ENCODE assay signal across 7 mouse cellular contexts in the genomic region with DNA sequence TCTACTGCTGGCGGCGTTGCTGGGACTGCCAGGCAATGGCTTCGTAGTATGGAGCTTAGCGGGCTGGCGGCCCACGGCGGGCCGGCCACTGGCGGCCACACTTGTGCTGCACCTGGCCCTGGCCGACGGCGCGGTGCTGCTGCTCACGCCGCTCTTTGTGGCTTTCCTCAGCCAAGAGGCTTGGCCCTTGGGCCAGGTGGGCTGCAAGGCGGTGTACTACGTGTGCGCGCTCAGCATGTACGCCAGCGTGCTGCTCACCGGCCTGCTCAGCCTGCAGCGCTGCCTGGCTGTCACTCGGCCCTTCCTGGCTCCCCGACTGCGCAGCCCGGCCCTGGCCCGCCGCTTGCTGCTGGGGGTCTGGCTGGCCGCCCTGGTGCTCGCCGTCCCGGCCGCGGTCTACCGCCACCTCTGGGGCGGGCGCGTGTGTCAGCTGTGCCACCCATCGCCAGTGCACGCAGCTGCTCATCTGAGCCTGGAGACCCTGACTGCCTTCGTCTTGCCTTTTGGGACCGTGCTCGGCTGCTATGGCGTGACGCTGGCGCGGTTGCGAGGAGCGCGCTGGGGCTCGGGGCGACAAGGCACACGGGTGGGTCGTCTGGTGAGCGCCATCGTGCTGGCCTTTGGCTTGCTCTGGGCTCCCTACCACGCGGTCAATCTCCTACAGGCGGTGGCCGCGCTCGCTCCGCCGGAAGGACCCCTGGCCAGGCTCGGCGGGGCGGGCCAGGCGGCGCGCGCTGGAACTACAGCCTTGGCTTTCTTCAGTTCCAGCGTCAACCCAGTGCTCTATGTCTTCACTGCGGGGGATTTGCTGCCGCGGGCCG. TPM values are rescaled to one million over a fixed set of nuclear protein-coding genes. Genes with fewer than 3 reads are reported as not detected.
DNase-seq lines count a peak whose midpoint lies in the region; ATAC-seq and TF ChIP-seq lines count a peak whose summit lies in the region.

No protein-coding gene starts in this region.

- H3K9me3 ChIP-seq in kidney, embryonic 15.5 days (replicated peaks): no peaks in the 10 kb centered on the region

- TF ChIP-seq POLR2A in thymus, adult 2 months (IDR thresholded peaks at IDR 0.05; ENCODE audit: control insufficient read depth, extremely low read depth, insufficient read depth, low read length, poor library complexity): no peak

- no peak overlapping the region for H3K27ac ChIP-seq in thymus, adult 2 months (ENCODE audit: control insufficient read depth, insufficient read depth, low read length)
- peak overlapping the region; percentile 66 for H3K27ac ChIP-seq in kidney, embryonic 15.5 days

- H3K27me3 ChIP-seq in thymus, adult 2 months (ENCODE audit: control insufficient read depth, insufficient read depth, low read length): peaks cover 14% of the 10 kb centered on the region; the same call in 1 of the 2 replicates
- H3K27me3 ChIP-seq in kidney, embryonic 15.5 days: peaks cover 58% of the 10 kb centered on the region

- 6% methylated on average over 77 of the region's 77 CpGs for WGBS in thymus, adult 2 months
- under 1% methylated on average over 75 of the region's 77 CpGs for WGBS in kidney, embryonic 15.5 days

- DNase-seq in thymus, adult 2 months: no peak
- no peak for DNase-seq in thymus, adult 18-20 months
- DNase-seq in heart, adult 9 months (ENCODE audit: low spot score in 2 of 2): peak; percentile 32 to 36
- peak; percentile 76 for DNase-seq in lung, postnatal 10 days
- DNase-seq in right cerebral cortex, postnatal 25 days: peak; percentile 55

- peak overlapping the region; percentile 44 for H3K4me3 ChIP-seq in thymus, adult 2 months (ENCODE audit: control insufficient read depth, insufficient read depth, low read length)
- H3K4me3 ChIP-seq in kidney, embryonic 15.5 days (replicated peaks): peak overlapping the region; percentile 53

- no peaks in the 10 kb centered on the region; the same call in 1 of the 2 replicates for H3K4me1 ChIP-seq in thymus, adult 2 months (replicated peaks; ENCODE audit: control insufficient read depth, insufficient read depth, low read length)
- peaks cover 39% of the 10 kb centered on the region for H3K4me1 ChIP-seq in kidney, embryonic 15.5 days

- peak overlapping the region; percentile 58 for H3K9ac ChIP-seq in kidney, embryonic 15.5 days

- H3K4me2 ChIP-seq in kidney, embryonic 15.5 days: peak overlapping the region; percentile 93

- ATAC-seq in common myeloid progenitor, adult 5-6 weeks (replicated peaks; ENCODE audit: low read depth, poor library complexity, severe bottlenecking): 0 out of 2 replicates have a peak, but pooled peaks have one; percentile 9
- ATAC-seq in kidney, embryonic 15.5 days (replicated peaks; ENCODE audit: low FRiP score): peak; percentile 71

- TF ChIP-seq CTCF in thymus, adult 2 months (IDR thresholded peaks at IDR 0.05; ENCODE audit: borderline replicate concordance, control insufficient read depth, extremely low read depth, insufficient read depth, low read length, poor library complexity): peak; percentile 59; the same call in 1 of the 2 replicates

- no peaks in the 10 kb centered on the region for H3K36me3 ChIP-seq in thymus, adult 2 months (ENCODE audit: control insufficient read depth, insufficient read depth, low read length)
- H3K36me3 ChIP-seq in kidney, embryonic 15.5 days: no peaks in the 10 kb centered on the region

RNA-seq across cellular contexts. Expression of gene Ltb4r2, which starts 1.0 kb away (rescaled TPM):
- 1.7 and 1.8 TPM in 2 replicates for polyA plus RNA-seq in thymus, adult 2 months (2012; rRNA removed)
- 0.46 and 0.49 TPM in 2 replicates for total RNA-seq in common myeloid progenitor, adult 5-6 weeks (2017)
- polyA plus RNA-seq in kidney, embryonic 15.5 days (2015; fragmentation: Nextera tagmentation; extraction: Ambion mirVana): 0.25 and 0.35 TPM in 2 replicates

RNA-seq across cellular contexts. Expression of gene Ltb4r1, which starts 3.6 kb away (rescaled TPM):
- polyA plus RNA-seq in thymus, adult 2 months (2012; rRNA removed): 2.6 and 2.8 TPM in 2 replicates
- total RNA-seq in common myeloid progenitor, adult 5-6 weeks (2017): 1.5 and 6.3 TPM in 2 replicates
- polyA plus RNA-seq in kidney, embryonic 15.5 days (2015; fragmentation: Nextera tagmentation; extraction: Ambion mirVana): 0.69 and 0.73 TPM in 2 replicates

RNA-seq across cellular contexts. Expression of gene Cideb, which starts 4.0 kb away (rescaled TPM):
- polyA plus RNA-seq in thymus, adult 2 months (2012; rRNA removed): 1.8 and 2.7 TPM in 2 replicates
- total RNA-seq in common myeloid progenitor, adult 5-6 weeks (2017): 0.14 and 1.1 TPM in 2 replicates
- 10.0 and 11.2 TPM in 2 replicates for polyA plus RNA-seq in kidney, embryonic 15.5 days (2015; fragmentation: Nextera tagmentation; extraction: Ambion mirVana)

RNA-seq across cellular contexts. Expression of gene Nop9, which starts 16.7 kb away (rescaled TPM):
- polyA plus RNA-seq in thymus, adult 2 months (2012; rRNA removed): 41.5 and 43.6 TPM in 2 replicates
- 21.4 and 22.7 TPM in 2 replicates for total RNA-seq in common myeloid progenitor, adult 5-6 weeks (2017)
- 38.6 and 43.4 TPM in 2 replicates for polyA plus RNA-seq in kidney, embryonic 15.5 days (2015; fragmentation: Nextera tagmentation; extraction: Ambion mirVana)

RNA-seq across cellular contexts. Expression of gene Dhrs1, which starts 16.7 kb away (rescaled TPM):
- polyA plus RNA-seq in thymus, adult 2 months (2012; rRNA removed): 78.9 and 93.5 TPM in 2 replicates
- 8.3 and 23.9 TPM in 2 replicates for total RNA-seq in common myeloid progenitor, adult 5-6 weeks (2017)
- 94.5 and 94.7 TPM in 2 replicates for polyA plus RNA-seq in kidney, embryonic 15.5 days (2015; fragmentation: Nextera tagmentation; extraction: Ambion mirVana)

Comparison
In these comparisons a context has a peak if more than half of its experiments do, and no peak if none do; other contexts are left out.
1. DNase-seq: peak in heart, adult 9 months (2 of 2), lung, postnatal 10 days (single experiment) and right cerebral cortex, postnatal 25 days (single experiment); none in thymus, adult 2 months (single experiment) and thymus, adult 18-20 months (0 of 2).